Mouse (Mus musculus): ENCODE measurements at regions not wholly inside any gene's neighbourhood (a gene's known extent, or its start where the extent isn't known, plus 50 kb on each side); places are given as distances from the start of the nearest gene placed in this dataset.

DNA sequence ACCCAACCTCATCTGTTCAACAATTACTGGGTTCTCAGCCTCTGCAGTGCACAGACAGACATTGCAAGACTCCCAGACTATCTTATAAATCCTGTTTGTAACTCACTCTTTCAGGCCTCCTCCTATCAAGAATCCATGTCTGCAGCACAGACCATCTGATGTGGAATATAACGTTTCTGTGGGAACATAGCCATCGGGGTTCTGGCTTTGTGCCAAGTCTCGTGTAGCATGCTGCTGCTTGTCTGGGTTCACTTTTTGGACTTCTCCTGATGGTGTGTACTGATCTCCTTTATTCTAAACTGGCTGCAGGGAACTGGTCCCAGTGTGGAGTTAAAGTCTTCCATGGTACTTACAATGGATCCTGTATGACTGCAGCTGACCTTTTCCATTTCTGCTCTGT lies 418.0 kb upstream of the Cdh4 start:
- TF ChIP-seq CTCF (IDR thresholded peaks at IDR 0.05) (no peak), EP300 (IDR thresholded peaks at IDR 0.05) (no peak)
